Mouse (Mus musculus) forebrain, embryonic 10.5 days (tissue): ENCODE results near the gene Ak5. TPM values are rescaled to one million over a fixed set of nuclear protein-coding genes. Genes with fewer than 3 reads are reported as not detected.

ENCODE experiments used
- DNase-seq: peaks from one replicate; pipeline ENCODE4 v3.0.0-alpha.2; 2017; ENCODE audit warnings: low spot score; ENCODE audit errors: extremely low spot score
- H3K27ac ChIP-seq: fragments of 300-500 bp; sonication (generic); 2 replicates; pipeline ENCODE4 v1.5.1; 2016; ENCODE audit warnings: mild to moderate bottlenecking
- H3K27me3 ChIP-seq: fragments of 300-500 bp; sonication (generic); 2 replicates; pipeline ENCODE4 v1.6.1; 2016; ENCODE audit warnings: mild to moderate bottlenecking; ENCODE audit not compliant: poor library complexity, severe bottlenecking
- H3K36me3 ChIP-seq: fragments of 300-500 bp; sonication (generic); replicated peaks from 2 replicates; pipeline ENCODE4 v1.6.1; 2016; ENCODE audit warnings: mild to moderate bottlenecking, moderate library complexity
- H3K4me1 ChIP-seq: fragments of 300-500 bp; sonication (generic); 2 replicates; pipeline ENCODE4 v1.6.1; 2016
- H3K4me3 ChIP-seq: fragments of 300-500 bp; sonication (generic); 2 replicates; pipeline ENCODE4 v1.5.1; 2016; ENCODE audit warnings: mild to moderate bottlenecking, moderate library complexity
- H3K9me3 ChIP-seq: fragments of 300-500 bp; sonication (generic); 2 replicates; pipeline ENCODE4 v1.6.1; 2016; ENCODE audit warnings: mild to moderate bottlenecking, moderate library complexity
- WGBS: fragments of 180-500 bp; shearing (Covaris S2); methylation state at CpG from one replicate; pipeline ENCODE4 v1.1.7; 2016; 5-methylcytosine and 5-hydroxymethylcytosine counted together
- polyA plus RNA-seq: library from polyadenylated mRNA; unstranded; fragments of >200 nt; fragmentation: Nextera tagmentation; extraction: Ambion mirVana; gene quantifications from 2 replicates; pipeline ENCODE4 v1.2.1, GENCODE M21; 2016

The Ak5 gene
- polyA plus RNA-seq, 1 experiment from 2014 or later = 0.41 TPM

GRCm38 (mm10) chr3:152554366-152554765, 113.8 kb downstream of the Ak5 start:
- Histone ChIP-seq H3K4me1 (peaks cover 5% of the 10 kb centered on the region), H3K36me3 (no peaks in the 10 kb centered on the region), H3K9me3 (no peaks in the 10 kb centered on the region), H3K4me3 (no peak overlapping the region), H3K27ac (no peak overlapping the region), H3K27me3 (no peaks in the 10 kb centered on the region)
- WGBS = 92% methylated on average over 7 of the region's 7 CpGs
- no peak for DNase-seq

GRCm38 (mm10) chr3:152552641-152553040, 115.5 kb downstream of the Ak5 start:
- Histone ChIP-seq H3K4me3 (no peak overlapping the region), H3K36me3 (no peaks in the 10 kb centered on the region), H3K27me3 (no peaks in the 10 kb centered on the region), H3K9me3 (no peaks in the 10 kb centered on the region), H3K4me1 (peaks cover 2% of the 10 kb centered on the region), H3K27ac (no peak overlapping the region)
- WGBS = 89% methylated on average over 8 of the region's 8 CpGs
- no peak for DNase-seq

GRCm38 (mm10) chr3:152550528-152551115, 117.5 kb downstream of the Ak5 start:
- no peak overlapping the region for H3K4me3 ChIP-seq
- no peaks in the 10 kb centered on the region for H3K27me3 ChIP-seq
- no peaks in the 10 kb centered on the region for H3K36me3 ChIP-seq
- WGBS = 85% methylated on average over 7 of the region's 7 CpGs
- H3K4me1 ChIP-seq = no peaks in the 10 kb centered on the region
- H3K27ac ChIP-seq = no peak overlapping the region
- H3K9me3 ChIP-seq = no peaks in the 10 kb centered on the region
- DNase-seq = no peak

GRCm38 (mm10) chr3:152550031-152550430, 118.1 kb downstream of the Ak5 start:
- Histone ChIP-seq H3K9me3 (no peaks in the 10 kb centered on the region), H3K4me3 (no peak overlapping the region), H3K27me3 (no peaks in the 10 kb centered on the region), H3K36me3 (no peaks in the 10 kb centered on the region), H3K27ac (no peak overlapping the region), H3K4me1 (no peaks in the 10 kb centered on the region)
- DNase-seq = no peak

GRCm38 (mm10) chr3:152544921-152545320, 123.2 kb downstream of the Ak5 start:
- whole genome bisulfite sequencing = 90% methylated on average over 3 of the region's 3 CpGs
- DNase-seq = no peak
- Histone ChIP-seq H3K4me1 (0 out of 2 replicates have a peak, but pooled peaks cover 3% of the 10 kb centered on the region), H3K36me3 (no peaks in the 10 kb centered on the region), H3K27ac (no peak overlapping the region), H3K27me3 (no peaks in the 10 kb centered on the region), H3K9me3 (no peaks in the 10 kb centered on the region), H3K4me3 (no peak overlapping the region)

- no peaks in the 10 kb centered on the region for H3K36me3 ChIP-seq
- no peak overlapping the region for H3K27ac ChIP-seq
- H3K4me3 ChIP-seq = no peak overlapping the region
- no peaks in the 10 kb centered on the region for H3K9me3 ChIP-seq
- no peaks in the 10 kb centered on the region for H3K27me3 ChIP-seq
- 0 out of 2 replicates have a peak, but pooled peaks cover 3% of the 10 kb centered on the region for H3K4me1 ChIP-seq
- DNase-seq = no peak
- 75% methylated on average over 5 of the region's 5 CpGs for WGBS
These were observed 125.9 kb downstream of the Ak5 start for GRCm38 (mm10) chr3:152542298-152542697.

GRCm38 (mm10) chr3:152530344-152530743, 137.8 kb downstream of the Ak5 start:
- Histone ChIP-seq H3K4me1 (no peaks in the 10 kb centered on the region), H3K27ac (no peak overlapping the region), H3K4me3 (no peak overlapping the region), H3K27me3 (no peaks in the 10 kb centered on the region), H3K36me3 (no peaks in the 10 kb centered on the region), H3K9me3 (no peaks in the 10 kb centered on the region)
- 90% methylated on average over 5 of the region's 5 CpGs for WGBS
- DNase-seq = no peak

- Histone ChIP-seq H3K4me1 (no peaks in the 10 kb centered on the region), H3K36me3 (no peaks in the 10 kb centered on the region), H3K27me3 (no peaks in the 10 kb centered on the region), H3K4me3 (no peak overlapping the region), H3K27ac (no peak overlapping the region), H3K9me3 (no peaks in the 10 kb centered on the region)
- DNase-seq = no peak
- WGBS = 78% methylated on average over 11 of the region's 11 CpGs
These were observed 138.8 kb downstream of the Ak5 start for GRCm38 (mm10) chr3:152529058-152529972.

- Histone ChIP-seq H3K27ac (no peak overlapping the region), H3K4me3 (no peak overlapping the region), H3K36me3 (no peaks in the 10 kb centered on the region), H3K27me3 (no peaks in the 10 kb centered on the region), H3K9me3 (0 out of 2 replicates have a peak, but pooled peaks cover 2% of the 10 kb centered on the region), H3K4me1 (no peaks in the 10 kb centered on the region)
- WGBS = 86% methylated on average over 8 of the region's 8 CpGs
- DNase-seq = no peak
These were observed 141.4 kb downstream of the Ak5 start for GRCm38 (mm10) chr3:152526721-152527120.

GRCm38 (mm10) chr3:152523315-152523638, 144.9 kb downstream of the Ak5 start:
- no peaks in the 10 kb centered on the region for H3K27me3 ChIP-seq
- no peaks in the 10 kb centered on the region for H3K4me1 ChIP-seq
- 0 out of 2 replicates have a peak, but pooled peaks cover 2% of the 10 kb centered on the region for H3K9me3 ChIP-seq
- H3K4me3 ChIP-seq = no peak overlapping the region
- WGBS = 80% methylated on average over 4 of the region's 4 CpGs
- no peaks in the 10 kb centered on the region for H3K36me3 ChIP-seq
- no peak overlapping the region for H3K27ac ChIP-seq
- no peak for DNase-seq

- Histone ChIP-seq H3K36me3 (no peaks in the 10 kb centered on the region), H3K4me1 (no peaks in the 10 kb centered on the region), H3K4me3 (no peak overlapping the region), H3K27me3 (no peaks in the 10 kb centered on the region), H3K27ac (no peak overlapping the region), H3K9me3 (0 out of 2 replicates have a peak, but pooled peaks cover 2% of the 10 kb centered on the region)
- 85% methylated on average over 6 of the region's 6 CpGs for WGBS
- no peak for DNase-seq
These were observed 145.4 kb downstream of the Ak5 start for GRCm38 (mm10) chr3:152522634-152523314.

- no peak overlapping the region for H3K27ac ChIP-seq
- H3K27me3 ChIP-seq = no peaks in the 10 kb centered on the region
- DNase-seq = no peak
- 0 out of 2 replicates have a peak, but pooled peaks cover 2% of the 10 kb centered on the region for H3K9me3 ChIP-seq
- no peak overlapping the region for H3K4me3 ChIP-seq
- WGBS = 84% methylated on average over 7 of the region's 7 CpGs
- H3K36me3 ChIP-seq = no peaks in the 10 kb centered on the region
- H3K4me1 ChIP-seq = peaks cover 12% of the 10 kb centered on the region
These were observed 147.1 kb downstream of the Ak5 start for GRCm38 (mm10) chr3:152521054-152521453.

- Histone ChIP-seq H3K9me3 (0 out of 2 replicates have a peak, but pooled peaks cover 2% of the 10 kb centered on the region), H3K4me1 (peaks cover 21% of the 10 kb centered on the region), H3K27ac (no peak overlapping the region), H3K36me3 (no peaks in the 10 kb centered on the region), H3K4me3 (no peak overlapping the region), H3K27me3 (no peaks in the 10 kb centered on the region)
- DNase-seq = no peak
- 81% methylated on average over 3 of the region's 3 CpGs for WGBS
These were observed 148.1 kb downstream of the Ak5 start for GRCm38 (mm10) chr3:152520074-152520473.
